Mouse (Mus musculus): Measurements from ENCODE around the gene Recql5.

Recql5 gene

DNA sequence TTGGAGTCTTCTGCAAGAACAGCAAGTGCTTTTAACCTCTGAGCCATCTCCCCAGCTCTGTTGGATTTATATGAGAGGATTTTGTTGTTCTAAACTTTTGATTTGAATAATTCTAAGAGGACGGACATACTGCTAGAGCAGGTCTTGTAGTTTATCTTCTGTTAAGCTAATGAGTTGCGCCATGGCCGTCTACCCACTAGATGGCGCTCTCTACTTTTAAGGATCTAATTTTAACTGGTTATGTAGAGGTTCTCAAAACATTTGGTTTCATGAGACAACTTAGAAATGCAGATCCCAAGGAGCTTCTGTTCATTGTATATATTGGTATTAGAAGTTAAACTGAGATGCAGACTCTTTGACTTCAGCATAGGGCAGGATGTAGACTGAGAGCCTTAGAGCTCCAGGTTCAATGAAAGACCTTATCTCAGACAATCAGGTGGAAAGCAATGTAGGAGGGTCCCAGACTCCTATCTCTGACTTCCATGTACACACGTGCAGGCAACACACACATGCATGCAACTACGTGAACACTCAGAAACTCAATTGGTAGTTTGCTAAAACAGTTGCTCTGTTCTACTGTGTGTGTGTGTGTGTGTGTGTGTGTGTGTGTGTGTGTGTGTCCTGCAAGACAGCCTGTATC lies 6.5 kb upstream of the Recql5 start:
- peak; percentile 52 for DNase-seq (ENCODE audit: low read depth, low spot score)

DNA sequence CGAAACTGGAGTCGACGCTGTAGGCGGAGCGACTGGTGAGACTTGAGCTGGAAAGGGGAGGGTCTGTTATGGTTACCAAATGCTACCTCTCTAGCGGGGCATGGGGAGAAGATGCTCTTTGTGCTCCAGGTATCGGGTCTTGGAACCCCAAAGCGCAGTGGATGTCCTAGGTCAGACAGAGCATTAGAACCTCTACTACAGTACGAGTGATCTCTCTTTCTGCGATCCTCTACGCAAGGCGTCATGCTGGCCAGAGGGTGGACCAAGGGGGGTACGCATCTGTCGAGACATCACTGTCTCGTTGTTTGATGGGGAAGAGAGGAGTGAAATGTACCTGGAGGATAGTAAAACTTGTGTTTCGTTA lies 452 bp upstream of the Recql5 start:
- DNase-seq (ENCODE audit: low read depth, low spot score) = no peak

DNA sequence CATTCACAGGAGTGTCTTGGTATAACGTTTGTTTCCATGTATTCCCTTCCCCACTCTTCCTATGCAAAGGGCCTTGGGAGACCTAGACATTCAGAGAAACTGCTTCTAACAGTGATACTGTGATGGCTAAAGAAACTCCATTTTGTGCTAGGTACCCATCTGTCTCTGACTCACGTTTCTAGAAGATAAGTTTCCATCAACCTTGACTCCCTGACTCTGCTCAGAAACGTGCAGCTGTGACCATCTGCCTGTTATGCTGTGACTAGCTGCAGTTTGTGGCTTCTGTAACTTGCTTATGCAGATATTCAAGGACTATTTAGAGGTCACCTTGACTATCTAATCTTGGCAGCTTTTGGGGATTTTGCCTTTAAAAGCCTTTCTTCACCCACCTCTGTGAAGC lies 2.0 kb downstream of the Recql5 start:
- no peak for DNase-seq (ENCODE audit: low read depth, low spot score)

DNA sequence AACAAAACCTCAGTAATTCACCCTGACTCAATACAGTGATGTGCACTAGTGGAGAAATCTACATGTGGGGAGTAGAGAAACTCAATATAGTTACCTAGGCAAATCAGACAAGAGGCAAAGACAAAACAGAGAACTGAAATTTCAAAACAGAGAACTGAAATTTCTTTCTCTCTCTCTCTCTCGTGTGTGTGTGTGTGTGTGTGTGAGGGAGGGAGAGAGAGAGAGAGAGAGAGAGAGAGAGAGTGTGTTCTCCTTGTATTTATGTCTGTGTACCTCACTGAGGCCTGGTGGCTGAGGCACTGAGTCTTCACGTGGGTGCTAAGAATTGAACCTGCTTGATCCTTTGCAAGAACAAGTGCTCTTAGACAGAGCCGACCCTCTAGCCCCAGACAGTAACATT lies 3.5 kb downstream of the Recql5 start:
- no peak for DNase-seq (ENCODE audit: low read depth, low spot score)

DNA sequence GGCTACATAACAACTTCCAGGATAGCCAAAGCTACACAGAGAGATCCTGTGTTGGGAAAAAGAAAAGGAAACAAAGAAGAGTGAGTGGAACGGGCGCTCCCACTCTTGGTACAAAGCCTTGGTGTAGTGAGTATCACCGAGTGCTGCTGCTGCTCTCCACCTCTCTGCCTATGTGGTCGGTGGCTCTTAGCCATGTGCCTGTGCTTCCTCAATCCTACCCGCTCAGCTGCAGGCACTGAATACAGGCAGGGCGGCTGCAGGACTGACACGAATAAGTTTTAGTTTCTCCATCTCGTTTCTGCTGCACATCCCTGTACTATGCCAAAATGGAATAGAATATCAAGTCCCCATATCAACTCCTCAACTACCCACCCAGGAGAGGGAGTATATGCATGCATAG lies 4.2 kb downstream of the Recql5 start:
- no peak for DNase-seq (ENCODE audit: low read depth, low spot score)

DNA sequence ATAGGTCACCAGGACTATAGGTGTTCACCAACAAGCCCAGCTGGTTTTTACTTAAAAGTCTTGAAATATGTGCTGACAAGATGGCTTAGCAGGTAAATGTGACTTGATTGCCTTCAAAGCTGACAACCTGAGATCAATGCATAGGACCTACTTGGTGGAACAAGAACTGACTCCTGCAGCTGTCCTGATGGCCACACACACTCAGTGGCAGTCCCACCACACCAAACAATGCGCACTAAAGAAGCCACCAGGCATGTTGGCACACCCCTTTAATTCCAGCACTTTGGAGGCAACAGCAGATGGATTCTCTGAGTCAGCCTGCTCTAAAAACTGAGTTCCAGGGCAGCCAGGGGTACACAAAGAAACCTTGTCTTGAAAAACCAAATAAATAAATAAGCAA lies 11.3 kb downstream of the Recql5 start:
- DNase-seq (ENCODE audit: low read depth, low spot score) = no peak

DNA sequence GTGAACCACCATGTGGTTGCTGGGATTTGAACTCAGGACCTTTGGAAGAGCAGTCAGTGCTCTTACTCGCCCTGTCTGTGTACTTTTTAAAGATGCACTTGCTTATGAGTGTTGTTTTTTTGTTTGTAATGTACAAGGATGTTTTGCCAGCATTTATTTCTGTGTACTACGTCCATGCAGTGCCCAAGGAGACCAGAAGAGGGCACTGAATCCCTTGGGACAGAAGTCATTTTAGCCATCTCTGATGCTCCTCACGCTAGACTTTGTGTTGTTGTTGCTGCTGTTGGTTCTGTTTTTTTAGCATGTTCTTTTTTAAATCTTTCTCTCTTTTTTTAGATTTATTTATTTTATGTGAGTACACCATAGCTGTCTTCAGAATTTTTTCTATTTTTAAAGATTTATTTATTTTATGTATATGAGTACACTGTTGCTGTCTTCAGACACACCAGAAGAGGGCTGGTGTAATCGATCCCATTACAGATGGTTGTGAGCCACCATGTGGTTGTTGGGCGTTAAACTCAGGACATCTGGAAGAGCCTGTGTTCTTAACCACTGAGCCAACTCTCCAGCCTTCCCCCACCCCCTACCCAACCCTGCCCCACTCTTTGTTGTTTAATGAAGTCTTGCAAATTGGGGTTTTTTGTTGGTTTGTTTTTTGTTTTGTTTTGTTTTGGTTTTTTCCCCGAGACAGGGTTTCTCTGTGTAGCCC lies 13.0 kb downstream of the Recql5 start:
- no peak for DNase-seq (ENCODE audit: low read depth, low spot score)

DNA sequence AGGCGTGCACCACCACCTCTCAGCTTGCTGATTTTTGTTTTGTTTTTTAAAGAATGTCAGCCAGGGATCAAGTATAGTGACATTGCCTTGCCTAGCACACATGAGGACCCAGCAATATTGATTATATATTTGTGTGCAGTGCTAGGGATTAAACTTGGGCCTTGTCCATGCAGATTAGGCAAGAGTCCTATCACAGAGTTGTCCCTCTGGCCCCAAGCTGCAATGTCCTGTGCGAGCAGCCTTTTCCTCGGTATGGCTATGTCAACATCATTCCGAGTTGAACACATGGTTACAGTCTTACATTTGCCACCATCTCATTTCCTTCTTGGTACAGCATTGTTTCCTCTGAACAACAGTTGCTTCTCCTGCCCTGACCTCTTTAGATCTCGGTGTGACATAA lies 14.2 kb downstream of the Recql5 start:
- DNase-seq (ENCODE audit: low read depth, low spot score) = no peak

DNA sequence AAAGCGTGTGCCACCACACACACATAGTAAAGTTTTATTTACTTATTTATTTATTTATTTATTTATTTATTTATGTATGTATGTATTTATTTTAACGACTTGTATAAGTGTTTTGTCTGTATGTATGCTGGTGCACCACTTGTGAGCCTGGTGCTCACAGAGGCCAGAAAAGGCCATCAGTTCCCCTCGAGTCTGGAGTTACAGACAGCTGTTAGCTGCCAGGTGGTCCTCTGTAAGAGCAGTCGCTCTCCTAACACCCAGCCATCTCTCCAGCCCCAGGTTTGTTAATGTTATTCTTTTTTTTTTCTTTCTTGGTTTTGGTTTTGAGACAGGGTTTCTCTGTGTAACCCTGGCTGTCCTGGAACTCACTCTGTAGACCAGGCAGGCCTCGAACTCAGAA lies 14.6 kb downstream of the Recql5 start:
- DNase-seq (ENCODE audit: low read depth, low spot score) = no peak

DNA sequence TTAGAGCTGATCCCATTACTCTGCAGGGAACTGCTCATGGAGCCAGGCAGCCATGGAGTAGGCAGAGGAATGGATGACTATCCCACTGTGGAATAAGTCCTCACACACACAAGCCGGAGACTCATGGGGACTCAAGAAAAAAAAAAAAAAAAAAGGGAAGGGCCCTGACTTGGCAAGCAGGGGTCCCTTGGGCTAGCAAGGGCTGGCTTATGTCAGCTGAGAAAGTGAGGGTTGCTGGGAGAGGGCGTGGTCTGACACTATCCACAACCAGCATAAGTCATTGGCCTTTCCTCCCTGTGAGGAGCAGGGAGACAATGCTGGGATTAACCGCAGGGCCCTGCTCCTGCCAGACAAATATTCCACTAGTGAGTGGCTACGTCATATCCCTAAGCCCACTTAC lies 16.7 kb downstream of the Recql5 start:
- DNase-seq (ENCODE audit: low read depth, low spot score) = no peak

DNA sequence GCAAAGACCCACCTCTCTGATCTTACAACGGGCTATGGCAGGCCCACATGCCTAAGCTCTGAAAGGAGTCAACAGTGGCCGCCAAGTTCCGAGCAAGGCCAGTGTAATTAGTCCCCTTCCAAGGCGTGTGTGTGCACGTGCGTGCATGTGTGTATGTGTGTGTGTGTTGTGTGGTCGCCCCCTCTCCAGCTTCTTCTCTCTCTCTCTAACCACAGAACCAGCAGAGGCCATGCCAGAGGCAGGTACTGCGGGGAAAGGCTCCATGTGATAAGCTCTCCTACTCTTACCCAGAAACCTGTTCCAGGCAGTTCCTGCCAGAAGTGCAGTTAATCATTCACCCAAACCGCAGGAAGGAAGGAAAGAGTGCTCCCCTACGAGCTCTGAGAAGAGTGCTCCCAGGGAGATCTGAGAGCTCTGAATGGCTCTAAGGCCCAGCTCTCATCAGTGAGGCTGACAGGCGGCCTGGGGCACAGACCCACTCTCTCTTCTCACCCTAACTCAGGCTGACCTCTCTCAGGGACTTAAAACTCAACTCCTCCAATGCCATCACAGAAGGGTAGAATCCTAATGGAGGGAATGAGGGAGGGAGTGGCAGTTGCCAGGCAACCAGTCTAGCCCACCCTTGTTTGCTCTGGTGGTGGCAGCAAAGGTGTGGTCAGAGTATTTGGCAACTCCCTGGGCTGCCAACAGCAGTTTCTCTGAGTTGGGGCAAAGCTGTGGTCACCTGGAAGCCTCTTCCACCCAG lies 21.5 kb downstream of the Recql5 start, which contains the start of gene Smim6:
TSS of gene Smim6 (plus strand) at position 386 of the 745 bp plus-strand sequence.
- no peak for DNase-seq (ENCODE audit: low read depth, low spot score)

DNA sequence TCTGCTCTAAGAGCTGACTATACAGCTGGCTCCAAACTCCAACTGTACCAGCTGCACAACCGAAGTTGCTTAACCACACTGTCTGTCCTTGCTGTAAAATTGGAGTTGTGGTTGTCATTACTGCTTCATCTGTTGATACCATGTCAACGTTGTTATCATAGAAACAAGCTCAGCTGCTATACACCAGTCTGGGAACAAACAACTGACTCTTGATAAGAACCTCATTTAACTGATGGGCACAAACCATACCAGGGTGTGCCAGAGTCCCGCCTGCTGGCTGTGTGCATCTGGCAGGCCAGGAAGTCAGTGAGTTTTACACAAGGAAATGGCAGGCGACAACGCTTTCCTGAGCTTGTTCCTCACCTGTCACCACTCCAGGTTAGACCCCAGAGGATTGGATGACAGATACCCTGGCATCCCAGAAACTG lies 22.1 kb downstream of the Recql5 start:
- DNase-seq (ENCODE audit: low read depth, low spot score) = no peak

DNA sequence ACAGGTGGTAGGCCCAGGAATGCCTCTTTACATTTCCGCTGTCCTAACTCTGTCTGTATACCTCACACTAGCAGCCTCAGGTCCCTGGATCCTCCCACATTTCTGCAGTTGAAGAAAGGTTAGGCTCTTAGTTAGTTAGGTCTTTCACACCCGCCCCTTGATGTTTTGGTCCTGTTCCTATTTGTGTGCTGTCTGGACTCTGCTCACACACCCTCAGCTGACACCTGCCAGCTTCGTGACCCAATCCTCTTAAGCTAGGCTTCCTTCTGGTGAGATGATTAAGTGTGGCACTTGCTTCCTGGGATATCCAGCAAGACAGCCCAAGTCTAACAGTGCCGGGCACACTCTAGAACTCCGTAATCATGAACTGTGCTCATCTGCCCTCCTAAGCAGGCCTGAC lies 26.8 kb downstream of the Recql5 start:
- no peak for DNase-seq (ENCODE audit: low read depth, low spot score)

DNA sequence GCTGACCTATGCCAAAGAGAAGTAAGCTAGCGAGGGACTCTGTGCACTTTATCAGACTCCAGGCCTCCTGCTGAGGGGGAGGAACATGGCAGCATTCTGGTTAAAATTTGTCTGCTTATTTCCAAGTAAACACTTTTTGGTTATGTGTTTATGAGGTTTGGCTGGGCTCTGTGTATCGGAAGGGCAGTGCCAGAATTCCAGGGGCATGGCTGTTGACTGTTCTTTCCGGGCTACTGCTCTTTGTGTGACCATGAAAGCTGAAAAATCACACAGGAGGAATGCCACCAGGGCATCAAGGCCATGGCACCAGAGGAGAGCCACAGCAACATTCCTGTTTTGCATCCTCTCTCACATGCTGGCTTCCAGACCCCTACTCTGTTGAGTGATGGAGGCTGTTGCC lies 27.2 kb downstream of the Recql5 start:
- DNase-seq (ENCODE audit: low read depth, low spot score) = no peak

DNA sequence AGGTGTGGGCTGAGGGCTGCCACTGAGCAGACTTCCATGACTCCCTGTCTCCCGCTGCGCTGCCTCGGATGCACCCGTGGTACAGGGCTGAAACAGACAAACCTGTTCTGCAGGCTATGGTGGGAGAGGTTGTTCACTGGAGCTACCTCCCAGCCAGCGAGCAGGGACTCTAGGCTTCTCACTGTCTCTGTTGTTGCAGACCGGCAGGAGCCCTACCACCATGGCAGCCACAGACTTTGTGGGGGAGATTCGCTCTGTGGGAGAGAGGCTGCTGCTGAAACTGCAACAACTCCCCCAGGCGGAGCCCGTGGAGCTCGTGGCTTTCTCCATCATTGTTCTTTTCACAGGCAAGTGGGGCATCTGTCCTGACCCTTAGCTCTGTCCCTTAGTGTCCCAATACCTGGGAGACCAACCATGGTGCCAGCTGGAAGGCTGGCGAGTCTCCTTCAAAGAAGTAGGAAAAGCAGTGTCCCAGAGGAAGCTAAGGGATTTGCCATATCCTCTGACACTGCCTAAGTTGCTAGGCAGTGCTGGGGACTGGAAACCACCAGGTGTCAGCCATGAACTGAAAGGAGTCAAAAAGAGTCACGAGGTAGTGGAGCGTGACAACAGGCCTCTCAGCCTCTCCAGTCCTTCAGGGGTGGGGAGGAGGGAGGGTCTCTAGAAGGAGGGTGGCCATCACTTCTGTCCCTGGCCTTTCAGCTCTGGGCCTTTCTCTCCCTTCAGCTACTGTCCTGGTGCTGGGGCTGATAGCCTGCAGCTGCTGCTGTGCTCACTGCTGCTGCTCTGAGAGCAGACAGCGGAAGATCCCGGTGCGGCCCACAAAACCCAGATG lies 28.1 kb downstream of the Recql5 start:
- no peak for DNase-seq (ENCODE audit: low read depth, low spot score)

DNA sequence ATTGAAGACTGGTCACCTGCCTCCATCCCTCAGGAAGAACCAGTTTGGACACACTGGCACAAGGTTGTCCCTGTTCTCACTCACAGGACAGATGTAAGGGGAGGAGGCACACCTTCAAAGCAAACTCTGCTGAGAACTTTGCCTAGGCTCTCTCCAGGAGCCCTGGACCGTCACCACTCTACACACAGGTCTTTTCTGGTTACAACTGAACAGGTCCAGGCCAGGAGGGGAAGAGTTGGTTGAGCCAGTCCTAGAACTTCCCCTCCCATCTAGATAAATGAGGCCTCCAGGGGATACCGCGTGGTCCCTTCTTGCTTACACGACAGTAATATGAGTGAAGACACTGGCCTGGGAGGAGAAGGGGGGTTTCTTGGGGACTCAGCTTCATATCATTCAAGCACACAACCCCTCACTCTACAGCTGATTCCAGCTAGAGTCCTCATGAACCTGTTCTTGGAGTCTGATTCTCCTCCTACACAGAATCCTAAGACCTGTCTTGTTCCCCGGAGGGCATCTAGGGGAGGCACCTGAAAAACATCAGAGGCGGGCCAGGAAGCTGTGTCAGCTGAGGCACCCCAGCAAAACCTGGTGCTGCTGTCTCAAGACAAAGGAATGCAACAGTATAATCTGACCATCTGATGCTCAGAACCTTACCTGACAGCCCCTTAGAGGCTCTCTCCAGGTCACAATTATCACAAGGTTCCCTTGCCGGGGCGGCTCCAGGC lies 28.9 kb downstream of the Recql5 start:
- DNase-seq (ENCODE audit: low read depth, low spot score) = no peak

DNA sequence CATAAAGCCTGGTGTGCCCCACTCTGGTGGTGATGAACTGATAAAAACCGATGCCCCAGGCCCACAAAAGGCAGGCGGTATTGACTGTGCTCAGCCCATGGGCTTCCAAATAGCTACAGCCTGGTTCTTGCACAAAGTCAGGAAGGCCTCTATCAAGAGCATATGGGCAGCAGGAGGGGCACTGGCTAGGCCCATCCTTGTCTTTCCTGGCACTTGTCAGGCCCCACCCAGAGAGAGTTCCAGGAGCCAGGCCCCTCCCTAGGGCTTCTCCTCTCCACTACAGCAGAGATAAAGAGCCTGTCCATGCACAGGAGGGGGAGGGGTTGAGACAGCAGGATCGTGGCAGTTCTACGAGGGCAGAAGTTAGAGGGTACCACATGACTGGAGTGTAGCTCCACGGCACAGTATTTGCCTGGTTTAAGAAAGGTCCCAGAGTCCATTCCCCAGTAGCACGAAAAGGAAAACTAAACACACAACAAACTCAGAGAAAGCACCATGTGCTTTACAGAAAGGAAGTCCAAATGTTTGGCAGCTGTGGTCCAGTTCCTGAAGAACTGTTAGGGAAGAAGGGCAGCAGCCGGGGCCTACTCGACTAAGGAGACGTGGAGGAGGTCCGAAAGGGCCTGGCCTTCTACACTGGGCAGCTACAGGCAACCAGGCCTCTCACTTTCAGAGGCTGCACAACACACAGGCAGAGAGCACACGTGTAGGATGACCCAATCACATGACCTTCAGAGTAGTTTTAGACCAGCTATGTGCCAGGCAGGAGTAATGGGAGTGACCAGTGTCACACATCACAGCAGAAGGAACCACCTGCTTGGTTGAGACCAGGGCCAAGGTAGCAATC lies 29.7 kb downstream of the Recql5 start:
- DNase-seq (ENCODE audit: low read depth, low spot score) = no peak

DNA sequence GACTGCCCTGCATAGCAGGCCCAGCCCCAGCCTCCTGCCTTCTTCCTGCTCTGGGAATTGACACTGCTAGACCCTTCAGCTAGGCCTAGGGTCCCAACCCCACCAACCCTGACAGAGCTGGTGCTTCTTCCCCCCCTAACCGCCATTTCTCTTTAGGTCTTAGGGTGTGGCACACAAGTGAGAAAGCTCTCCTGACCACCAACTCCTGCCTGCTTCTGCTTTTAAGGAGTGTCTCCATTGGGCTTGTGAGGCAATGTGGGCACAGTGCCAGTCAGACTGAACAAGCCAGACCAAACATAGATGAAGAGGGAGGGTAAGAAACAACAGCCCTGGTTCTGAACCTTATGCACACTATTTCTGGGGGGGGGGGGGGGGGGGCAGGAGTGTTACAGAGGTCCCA lies 30.4 kb downstream of the Recql5 start:
- DNase-seq (ENCODE audit: low read depth, low spot score) = peak; percentile 68

DNA sequence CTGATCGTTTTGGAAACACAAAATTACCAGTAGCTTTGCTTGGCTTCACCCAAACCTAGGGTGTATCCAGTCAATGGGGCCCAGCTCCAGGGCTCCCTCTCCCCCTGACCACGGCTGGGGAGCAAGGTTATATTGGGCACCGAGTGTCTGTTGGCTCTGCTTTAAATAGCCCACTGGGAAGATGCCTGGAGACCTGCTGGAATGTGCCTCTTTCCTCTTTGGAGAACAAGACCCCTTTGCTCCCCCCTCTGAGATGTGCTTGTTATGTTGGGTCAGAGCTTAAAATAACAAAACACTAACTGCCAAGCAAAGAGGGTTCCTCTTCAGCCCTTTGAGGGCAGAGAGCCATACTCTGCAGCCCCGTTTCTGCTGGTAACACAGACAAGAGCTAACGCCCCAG lies 31.1 kb downstream of the Recql5 start:
- DNase-seq (ENCODE audit: low read depth, low spot score) = no peak

All from skeletal muscle tissue, adult 2 months (tissue).